In the genomic region with DNA sequence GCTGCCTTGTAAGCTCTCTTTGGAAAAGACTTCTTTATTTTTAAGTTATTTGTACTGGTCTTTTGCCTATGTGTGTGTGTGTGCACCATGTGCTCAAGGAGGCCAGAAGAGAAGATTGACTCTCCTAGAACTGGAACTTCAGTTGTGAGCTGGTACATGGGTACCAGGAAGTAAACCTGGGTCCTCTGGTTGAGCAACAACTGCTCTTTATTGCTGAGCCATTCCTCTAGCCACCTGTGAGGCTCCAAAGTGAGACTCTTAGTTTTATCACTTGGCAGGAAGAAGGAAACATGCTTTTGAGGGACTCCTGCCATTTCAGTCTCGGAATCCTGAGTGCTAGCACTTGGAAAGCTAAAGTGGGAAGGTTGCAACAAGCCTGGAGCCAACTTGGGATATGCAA, we compare ENCODE assay signal across 19 mouse cellular contexts.
"Had no signal": no experiment of that assay in that cellular context is flagged by ENCODE, and none has a peak within 500 bp of the region (broad histone marks: within the 10 kb centered on the region; RNA-seq: fewer than 3 reads in every experiment).

No protein-coding gene starts in this region.

- H3K9me3 ChIP-seq: lung, embryonic 15.5 days; midbrain, embryonic 10.5 days; midbrain, embryonic 12.5 days; neural tube, embryonic 13.5 days; neural tube, embryonic 15.5 days had no signal

- H3K4me1 ChIP-seq: lung, embryonic 15.5 days; midbrain, embryonic 10.5 days; midbrain, embryonic 12.5 days; neural tube, embryonic 13.5 days; neural tube, embryonic 15.5 days had no signal

- H3K4me3 ChIP-seq: lung, embryonic 15.5 days; midbrain, embryonic 10.5 days; midbrain, embryonic 12.5 days; myocyte; neural tube, embryonic 13.5 days; neural tube, embryonic 15.5 days had no signal

- ATAC-seq: midbrain, embryonic 16.5 days had no signal

- H3K9ac ChIP-seq: liver, embryonic 14.5 days; lung, embryonic 15.5 days; midbrain, embryonic 12.5 days; neural tube, embryonic 13.5 days; neural tube, embryonic 15.5 days had no signal

- H3K27me3 ChIP-seq: lung, embryonic 15.5 days; midbrain, embryonic 12.5 days; neural tube, embryonic 13.5 days; neural tube, embryonic 15.5 days had no signal

- H3K36me3 ChIP-seq: lung, embryonic 15.5 days; midbrain, embryonic 10.5 days; midbrain, embryonic 12.5 days; neural tube, embryonic 13.5 days; neural tube, embryonic 15.5 days had no signal

- DNase-seq: lung, postnatal 10 days; lung, postnatal 4 days; midbrain, embryonic 14.5 days; retina, postnatal 1 day; right cerebral cortex, adult 18-20 months; right cerebral cortex, postnatal 25 days; right cerebral cortex, postnatal 4 days; spleen, adult 18-20 months; thymus, adult 18-20 months; thymus, postnatal 14 days; thymus, postnatal 36 days had no signal

- H3K27ac ChIP-seq: liver, embryonic 14.5 days; lung, embryonic 15.5 days; midbrain, embryonic 10.5 days; midbrain, embryonic 12.5 days; neural tube, embryonic 13.5 days; neural tube, embryonic 15.5 days had no signal

- H3K4me2 ChIP-seq: lung, embryonic 15.5 days; midbrain, embryonic 12.5 days; neural tube, embryonic 13.5 days; neural tube, embryonic 15.5 days had no signal
